Mouse (Mus musculus) adrenal gland, postnatal 4 days (tissue): ENCODE measurements around the gene Fam122c. TPM values are rescaled to one million over a fixed set of nuclear protein-coding genes. Genes with fewer than 3 reads are reported as not detected.
"Not testable (repeated sequence)": the region's sequence is repeated elsewhere in the genome, so short reads cannot be mapped to it uniquely, and the experiment has no call there.

ENCODE experiments used
- DNase-seq, 2 experiments: peaks; one replicate each; pipeline ENCODE4 v3.0.0; 2021 to 2022; ENCODE audit warnings: low spot score in 2 of 2, mixed read lengths in 2 of 2
- long read RNA-seq, 2 experiments: library from polyadenylated mRNA; stranded (forward); transcript quantifications; one replicate each; pipeline ENCODE4 v2.0.0; 2021
- total RNA-seq, 2 experiments: library from RNA; stranded (reverse); gene quantifications; 2 replicates each; pipeline ENCODE4 v1.2.3; 2021

Fam122c gene
- not detected for total RNA-seq
- long read RNA-seq, experiment 1 = 0 reads
- long read RNA-seq, experiment 2 = 0 reads

GRCm38 (mm10) chrX:53273124-53273523 is at the start of gene Fam122c:
TSS of gene Fam122c (plus strand) at chrX:53273424.
- DNase-seq = no peak

GRCm38 (mm10) chrX:53224353-53224944 is 48.8 kb upstream of the Fam122c start:
- no peak for DNase-seq

GRCm38 (mm10) chrX:53231965-53232364 is 41.3 kb upstream of the Fam122c start:
- no peak for DNase-seq

GRCm38 (mm10) chrX:53233689-53234088 is 39.5 kb upstream of the Fam122c start:
- DNase-seq = no peak

- no peak for DNase-seq
These were observed 36.8 kb upstream of the Fam122c start for GRCm38 (mm10) chrX:53236404-53236803.

- no peak for DNase-seq
These were observed 35.3 kb upstream of the Fam122c start for GRCm38 (mm10) chrX:53237971-53238370.

- no peak for DNase-seq
These were observed 33.2 kb upstream of the Fam122c start, which contains the start of gene Plac1 for GRCm38 (mm10) chrX:53240011-53240410. TSS of gene Plac1 (minus strand) at chrX:53240111.

- DNase-seq = no peak
These were observed 18.0 kb upstream of the Fam122c start for GRCm38 (mm10) chrX:53255195-53255594.

- no peak for DNase-seq
These were observed 7.0 kb upstream of the Fam122c start for GRCm38 (mm10) chrX:53266186-53266585.

GRCm38 (mm10) chrX:53268856-53269255 is 4.4 kb upstream of the Fam122c start:
- DNase-seq = peak; percentile 24 to 26

GRCm38 (mm10) chrX:53269289-53270062 is 3.7 kb upstream of the Fam122c start, which contains the start of gene Fam122b:
TSS of gene Fam122b (minus strand) at chrX:53269805.
- DNase-seq = peak; percentile 64 to 76

- DNase-seq = no peak
These were observed 3.2 kb upstream of the Fam122c start for GRCm38 (mm10) chrX:53270063-53270432.

- not testable (repeated sequence) for DNase-seq
These were observed 1.6 kb upstream of the Fam122c start for GRCm38 (mm10) chrX:53271628-53272027.

- no peak for DNase-seq
These were observed 14.7 kb downstream of the Fam122c start for GRCm38 (mm10) chrX:53287924-53288323.

- DNase-seq = no peak
These were observed 47.3 kb downstream of the Fam122c start for GRCm38 (mm10) chrX:53320564-53320963.

- no peak for DNase-seq
These were observed 47.9 kb downstream of the Fam122c start for GRCm38 (mm10) chrX:53321111-53321510.

GRCm38 (mm10) chrX:53330396-53330795 is 57.2 kb downstream of the Fam122c start:
- DNase-seq = no peak

GRCm38 (mm10) chrX:53337355-53337754 is 64.1 kb downstream of the Fam122c start:
- no peak for DNase-seq

GRCm38 (mm10) chrX:53341531-53341930 is 68.3 kb downstream of the Fam122c start:
- peak in 1 of 2 experiments; percentile 4 for DNase-seq

- no peak for DNase-seq
These were observed 75.2 kb downstream of the Fam122c start for GRCm38 (mm10) chrX:53348374-53348773.

GRCm38 (mm10) chrX:53364668-53365383 is 91.6 kb downstream of the Fam122c start:
- no peak for DNase-seq
